Mouse (Mus musculus) cerebellum, adult 2 months (tissue): Measurements from ENCODE around the gene Itgb3. TPM values are rescaled to one million over a fixed set of nuclear protein-coding genes. Genes with fewer than 3 reads are reported as not detected.

Experiments used
- DNase-seq, 2 experiments: peaks; one replicate each; pipeline ENCODE4 v3.0.0; 2021
- H3K27ac ChIP-seq: fragments of 200-500 bp; 2 replicates; pipeline ENCODE4 v1.5.1; 2012; ENCODE audit warnings: low read length, control low read depth, inconsistent platforms; ENCODE audit not compliant: insufficient read depth
- H3K27me3 ChIP-seq: fragments of 200-500 bp; 2 replicates; pipeline ENCODE4 v1.6.1; 2012; ENCODE audit warnings: inconsistent platforms, mild to moderate bottlenecking, low read length, moderate library complexity; ENCODE audit not compliant: control insufficient read depth, insufficient read depth
- H3K4me1 ChIP-seq: fragments of 200-500 bp; 2 replicates; pipeline ENCODE4 v1.6.1; 2011; ENCODE audit warnings: low read length; ENCODE audit not compliant: control insufficient read depth, insufficient read depth
- H3K4me3 ChIP-seq: fragments of 200-500 bp; replicated peaks from 2 replicates; pipeline ENCODE3; 2011; ENCODE audit warnings: mild to moderate bottlenecking, low read depth, low read length, control low read depth; ENCODE audit not compliant: insufficient read depth
- CTCF ChIP-seq: fragments of 200-500 bp; IDR thresholded peaks from 2 replicates; pipeline ENCODE4 v1.5.1; 2011; ENCODE audit warnings: low read depth, mild to moderate bottlenecking, control low read depth, low read length, moderate library complexity, borderline replicate concordance; ENCODE audit not compliant: insufficient read depth
- POLR2A ChIP-seq: fragments of 200-500 bp; IDR thresholded peaks from 2 replicates; pipeline ENCODE4 v1.6.1; 2011; ENCODE audit warnings: low read length, control low read depth, borderline replicate concordance; ENCODE audit not compliant: insufficient read depth
- WGBS: fragments of 180-500 bp; shearing (Covaris S2); methylation state at CpG from one replicate; pipeline ENCODE4 v1.1.7; 2018; 5-methylcytosine and 5-hydroxymethylcytosine counted together
- polyA plus RNA-seq: library from polyadenylated mRNA; depleted of rRNA; stranded (reverse); fragments of >200 nt; gene quantifications from 2 replicates; pipeline ENCODE4 v1.2.3, GENCODE M21; 2012

Gene Itgb3
- polyA plus RNA-seq, 1 experiment = 2.0 TPM

DNA sequence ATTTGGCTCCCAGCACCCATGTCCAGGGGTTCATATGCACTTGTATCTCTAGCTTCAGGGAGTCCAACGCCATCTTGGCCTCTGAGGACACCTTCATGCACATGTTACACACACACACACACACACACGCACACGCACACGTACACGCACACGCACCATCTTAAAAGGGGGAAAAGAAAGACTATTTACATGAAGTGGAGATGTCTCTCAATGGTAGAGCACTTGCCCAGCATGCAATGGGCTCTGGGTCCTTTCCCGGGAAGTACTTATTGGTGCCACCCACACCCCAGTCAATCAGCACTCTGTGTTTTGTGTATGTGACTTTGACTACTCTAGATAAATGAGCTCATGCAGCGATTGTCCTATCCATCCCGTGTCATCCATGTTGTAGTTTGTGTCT lies 19.9 kb upstream of the Itgb3 start:
- WGBS = 97% methylated on average over 9 of the region's 9 CpGs
- no peaks in the 10 kb centered on the region for H3K27me3 ChIP-seq
- no peak for DNase-seq
- no peak for TF ChIP-seq CTCF
- TF ChIP-seq POLR2A = no peak
- no peak overlapping the region for H3K4me3 ChIP-seq
- H3K27ac ChIP-seq = no peak overlapping the region
- H3K4me1 ChIP-seq = no peaks in the 10 kb centered on the region

DNA sequence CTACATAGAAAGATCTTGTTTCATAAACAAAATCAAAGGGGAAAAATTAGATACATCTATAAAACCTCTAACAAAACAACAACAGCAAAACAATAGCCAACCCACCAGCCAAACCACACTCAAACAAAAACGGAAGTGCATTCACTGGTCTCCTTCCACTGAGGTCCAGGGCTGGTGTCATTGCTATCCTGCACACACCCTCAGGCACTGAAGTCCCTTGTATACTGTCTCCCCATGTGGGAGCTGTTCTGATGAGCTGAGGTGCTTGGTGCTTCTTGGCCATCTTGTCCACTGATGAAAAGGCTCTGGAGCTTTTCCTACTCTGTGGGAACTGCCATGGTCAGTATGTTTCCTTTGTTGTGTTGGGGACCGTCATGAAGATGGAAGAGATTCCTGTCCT lies 19.3 kb upstream of the Itgb3 start:
- 97% methylated on average over 2 of the region's 2 CpGs for WGBS
- TF ChIP-seq CTCF (no peak), POLR2A (no peak)
- Histone ChIP-seq H3K27ac (no peak overlapping the region), H3K27me3 (no peaks in the 10 kb centered on the region), H3K4me1 (no peaks in the 10 kb centered on the region), H3K4me3 (no peak overlapping the region)
- DNase-seq = no peak

DNA sequence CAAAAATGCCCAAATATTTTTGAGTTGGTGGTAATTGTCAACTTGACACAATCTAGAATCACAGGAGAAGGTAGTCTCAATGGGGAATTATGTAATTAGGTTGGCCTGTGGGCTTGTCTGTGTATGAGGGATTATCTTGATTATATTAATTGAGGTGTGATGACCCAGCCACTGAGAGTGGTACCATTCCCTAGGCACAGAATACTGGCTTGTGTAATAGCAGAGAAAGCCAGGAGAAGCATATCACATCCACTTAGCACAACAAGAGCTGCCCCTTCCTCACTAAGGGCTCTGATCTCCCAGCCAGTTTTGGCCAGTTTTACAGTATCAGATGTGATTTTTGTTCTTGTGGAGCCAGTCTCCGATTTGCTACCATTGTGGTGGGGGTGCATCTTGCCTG lies 18.2 kb upstream of the Itgb3 start:
- Histone ChIP-seq H3K27me3 (no peaks in the 10 kb centered on the region), H3K4me1 (no peaks in the 10 kb centered on the region), H3K4me3 (no peak overlapping the region), H3K27ac (no peak overlapping the region)
- DNase-seq = no peak
- TF ChIP-seq CTCF (no peak), POLR2A (no peak)
- WGBS = 69% methylated on average over 1 of the region's 1 CpGs

DNA sequence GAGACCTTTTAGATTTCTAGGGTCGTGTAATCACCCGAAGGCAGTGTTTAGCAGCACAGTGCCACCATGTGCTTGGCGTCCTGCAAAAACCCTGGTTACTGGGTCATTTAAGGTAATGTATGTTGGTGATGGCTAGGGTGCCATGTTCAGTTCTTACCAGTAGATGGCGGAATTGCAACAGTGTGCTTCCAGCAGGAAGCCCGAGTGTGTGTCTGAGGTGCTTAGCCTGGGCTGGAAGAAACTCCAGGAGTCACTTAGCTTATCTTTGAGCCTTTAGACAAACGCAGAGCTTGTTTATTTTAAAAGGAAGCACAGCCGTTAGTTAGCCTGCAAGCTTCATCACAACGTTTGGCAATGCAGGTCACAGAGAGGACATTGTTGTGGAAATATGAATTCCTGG lies 17.7 kb upstream of the Itgb3 start:
- peak; percentile 78 to 80 for DNase-seq
- no peak overlapping the region for H3K4me3 ChIP-seq
- 2% methylated on average over 8 of the region's 8 CpGs for WGBS

DNA sequence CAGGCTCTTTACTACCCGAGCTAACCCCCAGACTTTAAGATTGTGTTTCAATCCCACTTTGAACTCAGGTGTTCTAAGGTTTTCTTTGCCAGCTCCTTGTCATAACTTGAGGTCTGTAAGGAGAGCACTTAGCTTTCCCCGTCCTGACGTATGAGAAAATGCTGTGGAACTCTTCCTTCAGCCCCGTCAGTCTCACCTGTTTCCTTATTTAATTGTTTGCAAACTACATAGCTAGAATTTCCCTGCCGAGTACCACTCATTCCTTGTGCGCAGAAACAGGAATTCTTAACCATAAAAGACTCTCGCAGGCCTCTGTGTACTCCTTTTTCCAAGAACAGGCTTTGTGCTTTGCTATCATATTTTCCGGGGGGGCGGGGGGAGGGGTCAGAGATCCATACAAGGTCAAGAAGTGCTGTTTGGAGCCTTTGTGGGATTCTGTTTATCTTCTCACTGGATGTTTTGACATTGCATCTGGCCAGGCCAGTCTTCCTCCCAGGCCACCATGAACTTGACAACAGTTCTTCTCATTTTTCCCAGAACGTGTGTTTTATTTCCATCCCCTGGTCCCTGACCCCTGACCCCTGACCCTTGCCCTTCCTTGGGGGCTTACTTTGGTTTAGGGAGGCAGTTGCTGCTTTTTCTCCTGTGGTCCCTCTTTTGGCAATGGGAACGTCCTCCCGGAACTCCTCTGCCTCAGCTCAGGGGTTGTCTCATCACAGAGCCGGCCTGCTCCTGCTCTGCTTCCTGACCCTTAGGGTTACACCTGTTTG lies 15.5 kb upstream of the Itgb3 start:
- 82% methylated on average over 13 of the region's 13 CpGs for WGBS
- Histone ChIP-seq H3K27me3 (no peaks in the 10 kb centered on the region), H3K4me3 (no peak overlapping the region), H3K4me1 (no peaks in the 10 kb centered on the region), H3K27ac (no peak overlapping the region)
- no peak for TF ChIP-seq CTCF
- TF ChIP-seq POLR2A = no peak
- no peak for DNase-seq

More for the DNA sequence above, 17.7 kb upstream of the Itgb3 start:
- no peaks in the 10 kb centered on the region for H3K27me3 ChIP-seq
- TF ChIP-seq CTCF = peak; percentile 95
- no peak for TF ChIP-seq POLR2A
- H3K27ac ChIP-seq = no peak overlapping the region
- H3K4me1 ChIP-seq = no peaks in the 10 kb centered on the region

DNA sequence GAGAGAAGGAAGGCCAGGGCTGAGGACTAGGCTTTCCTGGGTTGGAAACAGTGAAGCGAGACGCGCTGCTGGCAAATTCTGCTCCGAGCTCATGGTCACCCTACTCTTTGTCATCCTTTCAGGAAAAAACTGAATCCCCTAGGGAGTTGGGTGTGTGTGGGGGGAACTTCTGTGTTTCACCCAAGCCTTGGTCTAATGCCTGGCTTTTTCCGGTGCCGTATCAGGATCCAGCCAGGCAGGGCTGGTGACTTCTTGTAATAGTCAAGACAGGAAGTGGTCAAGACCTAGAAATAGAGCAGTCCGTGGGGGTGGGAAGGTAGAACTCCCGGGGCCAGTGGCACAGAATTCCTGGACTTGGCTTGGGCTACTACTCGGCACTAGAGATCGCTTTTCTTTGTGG lies 11.4 kb upstream of the Itgb3 start:
- 80% methylated on average over 10 of the region's 10 CpGs for WGBS

DNA sequence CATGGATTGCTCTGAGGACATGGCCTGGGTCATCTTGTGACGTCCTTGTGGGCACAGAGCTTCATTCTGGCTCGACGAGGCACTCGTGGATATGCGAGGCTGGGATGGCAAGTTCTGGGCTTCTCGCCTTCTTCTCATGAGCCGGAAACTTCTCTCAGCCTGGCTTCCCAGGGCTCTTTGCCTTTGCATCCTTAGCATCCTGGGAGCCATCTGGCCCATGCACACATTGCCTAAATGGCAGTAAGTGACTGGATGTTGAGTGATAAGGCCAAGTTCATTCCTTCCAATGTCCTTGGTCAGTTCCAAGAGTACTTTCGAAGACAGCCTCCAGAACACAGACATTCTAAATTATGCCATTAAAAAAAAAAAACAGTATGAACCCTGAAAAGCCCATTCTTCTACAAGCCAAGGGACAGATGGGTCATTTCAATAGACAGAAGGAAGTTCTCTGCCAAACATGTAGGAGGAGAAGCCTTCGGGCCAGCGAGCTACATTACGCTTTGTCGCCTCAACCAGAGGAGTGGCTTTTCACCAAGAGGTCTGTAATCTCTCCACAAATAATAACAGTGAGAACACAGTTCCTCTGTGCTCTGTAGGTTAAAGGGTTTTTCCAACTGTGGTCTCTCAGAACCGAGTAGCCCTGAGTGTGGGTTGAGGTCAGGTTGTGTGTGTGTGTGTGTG lies 8.4 kb upstream of the Itgb3 start:
- 16% methylated on average over 13 of the region's 13 CpGs for WGBS
- peak in 1 of 2 experiments; percentile 55 for DNase-seq
- H3K27me3 ChIP-seq = no peaks in the 10 kb centered on the region
- H3K27ac ChIP-seq = no peak overlapping the region
- H3K4me1 ChIP-seq = peaks cover 4% of the 10 kb centered on the region
- no peak for TF ChIP-seq POLR2A
- TF ChIP-seq CTCF = no peak
- no peak overlapping the region for H3K4me3 ChIP-seq

More for the DNA sequence above, 11.4 kb upstream of the Itgb3 start:
- no peaks in the 10 kb centered on the region for H3K27me3 ChIP-seq
- TF ChIP-seq CTCF (no peak), POLR2A (no peak)
- peaks cover 4% of the 10 kb centered on the region for H3K4me1 ChIP-seq
- no peak overlapping the region for H3K4me3 ChIP-seq
- DNase-seq = no peak
- H3K27ac ChIP-seq = no peak overlapping the region

DNA sequence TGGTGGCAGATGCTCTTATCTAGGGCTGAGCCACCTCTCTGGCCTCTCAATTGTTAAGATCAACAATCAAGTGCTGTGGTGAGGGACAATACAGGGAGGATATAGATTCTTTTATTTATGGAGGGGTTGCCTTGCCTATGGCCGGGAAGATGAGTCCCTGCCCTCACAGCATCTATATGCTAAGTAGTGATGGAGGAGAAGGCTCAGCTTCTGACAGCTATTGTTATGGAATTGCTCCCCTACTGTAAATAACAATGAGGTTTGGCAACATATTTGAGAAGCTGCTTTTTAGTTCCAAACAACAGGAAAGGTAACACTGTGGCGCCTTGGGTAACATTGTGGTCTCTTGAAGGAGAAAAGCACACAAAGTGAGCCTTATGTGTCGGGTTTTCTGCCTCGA lies 7.1 kb upstream of the Itgb3 start:
- TF ChIP-seq POLR2A = no peak
- no peak for TF ChIP-seq CTCF
- Histone ChIP-seq H3K27me3 (no peaks in the 10 kb centered on the region), H3K4me3 (no peak overlapping the region), H3K27ac (no peak overlapping the region), H3K4me1 (peaks cover 4% of the 10 kb centered on the region)
- no peak for DNase-seq
- WGBS = 72% methylated on average over 4 of the region's 4 CpGs
